Mouse (Mus musculus) MN1 (cell line): Measurements from ENCODE around the gene Cntn5.

ENCODE experiments used
- DNase-seq: peaks from one replicate; pipeline ENCODE4 v3.0.0-alpha.2; 2016; ENCODE audit warnings: low spot score

The Cntn5 gene

DNA sequence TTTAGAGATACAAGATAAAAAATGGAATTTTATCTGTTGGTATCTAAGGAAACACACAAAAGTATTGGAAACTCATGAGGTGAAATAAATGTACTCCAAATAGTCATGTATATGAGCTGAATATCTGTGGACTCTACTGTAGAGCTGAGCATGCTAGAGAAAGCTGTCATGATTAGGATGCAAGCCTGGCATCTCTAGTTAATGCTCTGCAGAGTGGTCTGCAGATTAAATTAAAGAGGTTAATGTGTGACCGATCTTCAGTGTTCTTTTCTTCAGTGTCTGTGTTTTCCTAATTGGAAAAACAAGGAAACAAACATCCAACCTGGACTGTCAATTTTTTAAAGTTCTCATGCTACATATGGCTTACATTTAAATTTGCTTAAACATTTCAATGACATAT lies 1199.4 kb downstream of the Cntn5 start:
- DNase-seq = no peak

- DNase-seq = no peak
These were observed 1207.9 kb downstream of the Cntn5 start for GRCm38 (mm10) chr9:9696636-9697035.

DNA sequence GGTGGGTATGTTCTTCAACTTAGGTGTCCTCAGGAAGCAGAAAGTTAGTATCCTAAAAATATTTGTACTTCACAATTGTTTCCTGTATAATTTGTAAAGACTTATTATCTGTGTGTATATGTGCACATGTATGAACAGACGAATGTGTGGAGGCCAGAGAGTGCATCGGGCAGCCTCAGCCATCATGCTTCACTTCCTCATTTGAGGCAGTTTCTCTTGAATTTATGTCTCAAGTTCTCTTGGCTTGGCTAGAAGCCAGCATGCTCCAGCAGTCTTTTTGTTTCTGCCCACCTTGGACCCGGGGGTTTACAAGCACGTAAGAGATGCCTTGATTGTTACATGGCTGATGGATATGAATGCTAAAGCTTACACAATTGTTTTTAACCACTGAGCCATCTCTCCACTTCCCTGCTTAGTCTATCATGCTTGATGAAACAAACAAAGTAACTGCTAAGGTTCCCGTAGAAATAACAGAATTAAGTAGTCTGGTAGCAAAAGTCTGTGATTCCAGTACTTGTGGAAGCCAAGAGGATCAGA lies 1222.2 kb downstream of the Cntn5 start:
- DNase-seq = no peak

GRCm38 (mm10) chr9:9676078-9676477 lies 1228.5 kb downstream of the Cntn5 start:
- DNase-seq = no peak

- DNase-seq = no peak
These were observed 1230.0 kb downstream of the Cntn5 start for GRCm38 (mm10) chr9:9674531-9674930.

- DNase-seq = no peak
These were observed 1231.1 kb downstream of the Cntn5 start for GRCm38 (mm10) chr9:9673277-9674049.

DNA sequence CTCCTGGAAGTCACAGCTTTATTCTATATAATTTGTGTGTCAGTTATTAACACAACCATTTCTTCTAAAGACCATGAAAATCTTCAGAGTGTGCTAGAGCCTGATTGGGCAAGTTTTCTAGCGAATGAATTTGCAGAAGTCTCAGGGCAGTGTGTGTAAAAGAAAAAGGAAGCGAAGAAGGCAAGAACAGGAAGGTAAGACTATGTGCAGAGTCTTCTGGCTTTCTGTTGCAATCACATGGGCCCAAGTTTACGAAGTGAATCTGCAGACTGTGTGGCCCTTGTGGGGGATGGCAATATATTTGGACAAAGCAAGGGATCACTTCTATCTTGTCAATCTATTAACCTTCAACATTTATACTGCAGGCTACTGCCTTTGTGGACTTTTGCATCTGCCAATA lies 1251.1 kb downstream of the Cntn5 start:
- no peak for DNase-seq

DNA sequence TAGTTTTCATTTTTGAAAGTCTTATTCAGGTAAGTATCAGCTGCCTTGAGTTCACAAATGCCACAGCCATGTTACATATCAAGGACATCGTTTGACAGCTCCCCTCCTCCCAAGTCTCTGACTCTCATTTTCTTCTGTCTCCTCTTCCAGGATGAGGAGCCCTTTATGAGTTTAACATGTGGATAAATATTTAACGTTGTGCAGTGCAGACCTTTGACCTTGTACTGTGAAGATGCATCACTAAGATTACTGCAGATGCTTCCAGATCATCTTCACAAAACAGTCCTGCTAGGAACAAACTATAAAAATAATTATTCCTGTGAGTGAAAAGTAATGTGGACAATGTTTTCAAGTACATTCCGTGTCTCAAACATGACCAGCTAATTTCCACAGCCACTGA lies 1257.2 kb downstream of the Cntn5 start:
- no peak for DNase-seq

- DNase-seq = no peak
These were observed 1258.3 kb downstream of the Cntn5 start for GRCm38 (mm10) chr9:9646276-9646675.
